Mouse (Mus musculus): ENCODE data around the gene Sfmbt2.

The Sfmbt2 gene

DNA sequence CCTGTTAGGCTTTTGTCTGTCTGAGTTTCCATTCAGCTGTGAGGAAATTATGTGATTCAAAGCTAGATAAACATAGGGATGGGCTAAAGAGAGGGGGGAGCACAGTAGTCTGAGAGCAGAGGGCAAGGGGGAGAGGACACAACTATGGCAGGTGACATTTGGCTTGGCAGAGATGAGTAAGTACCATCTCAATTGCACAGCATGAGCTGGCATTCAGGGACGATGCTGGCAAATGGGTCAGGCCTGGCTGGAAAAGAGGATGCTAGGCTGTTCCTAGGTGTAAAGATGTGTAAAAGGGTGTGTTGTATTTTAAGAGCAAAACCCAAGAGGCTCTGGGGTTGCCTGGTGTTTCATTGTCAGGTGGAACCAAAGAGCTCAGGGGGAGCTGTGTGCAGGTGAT is 188.5 kb downstream of the Sfmbt2 start:
- DNase-seq (ENCODE audit: inconsistent ontology term), result no peak

DNA sequence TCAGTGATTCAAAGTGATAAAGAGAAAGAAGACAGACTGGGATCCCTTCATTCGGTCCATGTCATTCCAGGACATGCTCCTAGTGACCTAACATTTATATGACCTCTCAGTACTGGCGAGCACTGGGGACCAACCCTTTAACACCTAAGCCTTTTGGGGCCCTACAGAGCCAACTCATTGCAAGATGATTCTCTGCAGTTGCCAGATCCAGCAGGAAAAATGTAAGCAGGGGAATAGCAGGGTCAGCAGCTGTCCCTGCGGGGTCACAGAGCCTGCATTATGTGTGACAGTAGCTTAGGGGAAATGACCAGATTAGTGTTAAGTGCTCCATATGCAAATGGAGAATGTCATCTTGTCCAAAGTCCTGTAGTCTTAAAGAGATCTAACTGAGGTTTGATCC is 195.2 kb downstream of the Sfmbt2 start:
- DNase-seq (ENCODE audit: inconsistent ontology term), result no peak

DNA sequence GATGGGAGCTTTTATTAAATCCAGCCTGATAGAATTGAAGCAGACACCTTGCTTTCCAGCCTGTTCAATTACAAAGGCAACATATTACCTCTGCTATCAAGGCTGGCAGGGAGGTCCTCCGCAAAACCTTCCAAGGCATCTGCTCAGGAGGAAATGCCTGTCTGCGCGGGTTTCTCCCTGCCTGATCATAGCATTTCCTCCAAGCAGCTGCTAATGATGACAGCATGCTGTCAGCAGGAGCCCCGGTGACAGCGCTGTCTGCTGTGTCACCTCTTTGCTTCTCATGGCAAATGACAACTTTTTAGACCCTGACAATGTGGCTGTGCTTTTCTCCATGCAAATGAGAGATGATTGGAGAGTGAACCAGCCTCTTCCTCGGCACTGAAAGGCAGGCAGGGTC is 199.1 kb downstream of the Sfmbt2 start:
- no peak for DNase-seq (ENCODE audit: inconsistent ontology term)

DNA sequence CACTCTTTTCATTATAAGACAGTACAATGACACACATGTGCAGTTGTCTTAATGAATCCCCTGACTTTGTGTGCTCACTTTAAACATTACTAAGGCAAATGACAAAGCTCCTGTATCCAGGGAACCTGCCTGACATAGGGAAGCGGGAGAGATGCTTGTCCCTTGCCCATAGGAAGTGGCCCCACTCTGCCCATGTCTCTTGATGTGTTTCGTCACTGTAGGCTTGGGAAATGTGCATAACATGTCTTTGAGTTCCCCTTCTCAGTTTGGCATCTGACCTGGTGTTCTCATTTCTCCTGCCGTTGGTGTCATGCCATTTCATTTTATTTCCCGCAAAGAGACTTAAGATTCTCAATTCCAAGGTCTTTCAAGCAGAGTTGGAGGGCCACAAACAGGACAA is 202.0 kb downstream of the Sfmbt2 start:
- DNase-seq (ENCODE audit: inconsistent ontology term), result no peak

DNA sequence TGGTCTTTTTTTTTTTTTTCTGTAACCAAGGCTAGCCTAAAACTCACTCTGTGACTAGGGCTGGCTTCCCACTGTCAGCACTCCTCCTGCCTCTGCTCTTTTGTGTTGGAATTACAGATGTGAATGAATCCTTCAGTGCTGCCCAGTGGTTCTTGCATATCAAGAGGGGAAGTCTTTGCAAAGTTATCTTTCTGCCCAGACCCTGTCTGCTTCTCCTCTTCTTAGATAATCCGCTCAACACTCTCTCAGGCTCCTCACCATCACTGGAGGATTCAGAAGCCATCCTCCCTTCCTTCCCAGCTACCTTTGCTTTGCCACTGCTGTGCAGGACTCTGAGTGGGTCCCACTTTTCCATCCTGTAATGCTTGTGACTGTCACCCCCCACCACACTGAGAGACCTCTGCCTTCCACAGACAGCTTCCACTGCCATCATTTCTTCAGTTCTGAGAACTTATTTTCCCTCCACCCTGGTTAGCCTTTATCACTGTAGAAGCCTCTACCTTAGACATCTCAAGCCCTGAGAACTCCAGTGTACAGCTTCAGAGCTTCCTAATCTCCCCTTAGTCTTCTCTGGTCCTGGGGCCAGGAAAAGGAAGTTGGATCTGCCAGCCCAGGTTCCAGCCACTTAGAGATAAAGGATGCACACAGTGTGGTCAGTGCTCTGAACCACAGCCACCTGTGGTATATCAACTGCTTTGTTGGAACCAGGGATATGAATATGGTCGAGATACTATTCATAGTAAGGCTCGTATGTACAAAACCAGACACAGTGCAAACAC is 205.8 kb downstream of the Sfmbt2 start:
- no peak for DNase-seq (ENCODE audit: inconsistent ontology term)

DNA sequence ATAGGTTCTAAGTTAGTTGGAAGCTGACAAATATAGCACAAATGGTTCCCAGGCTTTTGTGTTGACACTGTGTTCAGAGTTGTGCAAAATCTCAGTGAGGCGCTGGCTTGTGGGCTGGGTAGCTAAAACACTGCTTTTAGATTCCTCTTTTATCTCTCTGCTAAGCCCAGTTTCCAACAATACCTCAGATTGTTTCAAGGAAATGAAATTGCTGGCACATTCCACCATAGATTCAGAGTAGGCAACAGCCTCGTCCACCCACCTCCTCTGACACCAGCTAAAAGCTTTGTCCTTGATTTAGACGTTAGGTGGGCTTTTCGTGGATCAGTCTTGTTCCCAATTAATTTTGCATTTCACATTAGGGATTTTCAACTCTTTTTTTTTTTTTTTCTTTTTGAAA is 212.4 kb downstream of the Sfmbt2 start:
- no peak for DNase-seq (ENCODE audit: inconsistent ontology term)

DNA sequence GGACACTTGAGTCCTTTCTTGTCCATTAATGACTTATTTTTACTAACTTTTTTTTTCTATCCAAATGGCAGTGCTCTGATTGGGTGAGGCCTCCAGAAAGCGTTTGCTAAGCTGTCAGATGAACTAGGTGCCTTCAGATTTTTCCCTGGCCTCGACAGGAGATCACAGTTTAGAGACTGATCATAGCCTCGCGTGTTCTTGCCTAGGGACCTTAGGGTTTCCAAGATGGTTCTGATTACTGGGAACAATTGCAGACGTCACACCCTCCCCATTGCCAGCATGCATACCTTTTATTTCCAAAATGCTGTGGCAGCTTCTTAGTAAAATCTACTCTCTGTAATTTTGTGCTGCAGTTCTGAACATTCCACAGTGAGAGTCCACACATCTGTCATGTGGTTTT is 212.8 kb downstream of the Sfmbt2 start:
- DNase-seq (ENCODE audit: inconsistent ontology term), result peak; percentile 1

DNA sequence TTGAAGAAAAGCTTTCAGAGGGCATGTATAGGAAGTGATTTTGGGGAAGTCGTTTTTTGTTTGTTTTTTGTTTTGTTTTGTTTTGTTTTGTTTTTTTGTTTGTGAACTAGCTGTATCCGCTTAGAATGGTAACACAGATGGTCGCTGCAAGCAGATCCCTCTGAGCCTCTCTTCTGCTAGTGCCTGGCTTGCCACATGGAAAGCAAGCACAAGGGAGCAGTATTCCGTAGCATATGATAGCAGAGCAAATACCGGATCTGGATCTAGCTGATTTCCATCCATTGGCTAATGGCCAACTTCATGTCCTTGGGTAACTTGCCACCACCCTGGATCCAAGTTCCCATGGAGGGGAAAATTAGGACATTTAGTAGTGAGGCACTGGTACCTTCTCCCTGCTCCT is 221.0 kb downstream of the Sfmbt2 start:
- DNase-seq (ENCODE audit: inconsistent ontology term), result no peak

DNA sequence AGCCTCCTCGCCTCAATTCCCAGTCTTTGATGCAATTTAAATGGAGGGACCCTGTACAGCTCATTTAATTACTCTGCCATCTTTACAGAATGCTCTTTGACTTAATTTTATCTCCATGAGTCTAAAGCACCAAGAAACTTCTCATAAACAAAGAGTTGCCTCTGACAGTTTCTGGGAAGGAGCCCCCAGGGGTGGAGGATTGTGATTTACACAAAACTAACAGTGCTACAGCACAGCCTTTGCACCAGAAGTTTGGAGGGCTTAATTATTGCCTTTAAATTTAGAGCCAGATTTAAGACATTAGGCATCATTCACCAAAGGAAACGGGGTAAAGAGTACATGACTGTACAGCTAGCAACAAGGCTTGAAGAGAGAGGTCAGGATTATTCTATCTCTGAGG is 245.2 kb downstream of the Sfmbt2 start:
- no peak for DNase-seq (ENCODE audit: inconsistent ontology term)
